Mouse (Mus musculus) stomach, embryonic 14.5 days (tissue): ENCODE results near the gene Pde4b. TPM values are rescaled to one million over a fixed set of nuclear protein-coding genes. Genes with fewer than 3 reads are reported as not detected.

Experiments
- ATAC-seq: fragments of 200-750 bp; cut with Nextera tagmentation; 2 replicates; pipeline ENCODE4 v1.8.0; 2017; ENCODE audit warnings: low read depth, moderate TSS enrichment; ENCODE audit not compliant: insufficient number of reproducible peaks, insufficient read depth, low FRiP score
- H3K27ac ChIP-seq: fragments of 300-500 bp; sonication (generic); 2 replicates; pipeline ENCODE4 v1.5.1; 2014; ENCODE audit warnings: mild to moderate bottlenecking, low read length, moderate library complexity, mixed read lengths
- H3K27me3 ChIP-seq: fragments of 300-500 bp; sonication (generic); 2 replicates; pipeline ENCODE4 v1.6.1; 2014; ENCODE audit warnings: low read length, control low read depth, mixed read lengths; ENCODE audit not compliant: control insufficient read depth, insufficient read depth
- H3K36me3 ChIP-seq: fragments of 300-500 bp; sonication (generic); 2 replicates; pipeline ENCODE4 v1.6.1; 2014; ENCODE audit warnings: mild to moderate bottlenecking, control low read depth, low read length, moderate library complexity, mixed read lengths; ENCODE audit not compliant: control insufficient read depth, insufficient read depth
- H3K4me1 ChIP-seq: fragments of 300-500 bp; sonication (generic); 2 replicates; pipeline ENCODE4 v1.6.1; 2014; ENCODE audit warnings: low read length, control low read depth, mixed read lengths; ENCODE audit not compliant: control insufficient read depth, insufficient read depth
- H3K4me2 ChIP-seq: fragments of 300-500 bp; sonication (generic); replicated peaks from 2 replicates; pipeline ENCODE4 v1.6.1; 2014; ENCODE audit warnings: low read depth, low read length, control low read depth
- H3K4me3 ChIP-seq: fragments of 300-500 bp; sonication (generic); 2 replicates; pipeline ENCODE4 v1.5.1; 2014; ENCODE audit warnings: low read depth, low read length, control low read depth
- H3K9ac ChIP-seq: fragments of 300-500 bp; sonication (generic); replicated peaks from 2 replicates; pipeline ENCODE4 v1.6.1; 2014; ENCODE audit warnings: low read depth, mild to moderate bottlenecking, control low read depth, low read length, moderate library complexity, mixed read lengths
- H3K9me3 ChIP-seq: fragments of 300-500 bp; sonication (generic); 2 replicates; pipeline ENCODE4 v1.6.1; 2016; ENCODE audit warnings: low read depth, low read length, control low read depth; ENCODE audit not compliant: control insufficient read depth
- WGBS: fragments of 180-500 bp; shearing (Covaris S2); extraction: QIAGEN DNeasy Blood & Tissue Kit; methylation state at CpG from one replicate; pipeline ENCODE4 v1.1.7; 2014; 5-methylcytosine and 5-hydroxymethylcytosine counted together
- polyA plus RNA-seq: library from polyadenylated mRNA; unstranded; fragments of >200 nt; fragmentation: Nextera tagmentation; extraction: Ambion mirVana; gene quantifications from 2 replicates; pipeline ENCODE4 v1.2.1, GENCODE M21; 2014

Gene Pde4b
- polyA plus RNA-seq, 1 experiment from 2014 or later = 16.5 TPM

GRCm38 (mm10) chr4:102518341-102518740 lies 431.0 kb downstream of the Pde4b start:
- WGBS = 88% methylated on average over 2 of the region's 2 CpGs
- ATAC-seq = no peak
- H3K27ac ChIP-seq = no peak overlapping the region
- H3K9ac ChIP-seq = no peak overlapping the region
- no peaks in the 10 kb centered on the region for H3K36me3 ChIP-seq
- H3K4me3 ChIP-seq = no peak overlapping the region
- no peaks in the 10 kb centered on the region for H3K4me1 ChIP-seq
- H3K9me3 ChIP-seq = no peaks in the 10 kb centered on the region
- H3K4me2 ChIP-seq = no peak overlapping the region
- H3K27me3 ChIP-seq = no peaks in the 10 kb centered on the region

- no peak for ATAC-seq
- Histone ChIP-seq H3K9ac (no peak overlapping the region), H3K4me1 (no peaks in the 10 kb centered on the region), H3K36me3 (no peaks in the 10 kb centered on the region), H3K27me3 (no peaks in the 10 kb centered on the region), H3K9me3 (no peaks in the 10 kb centered on the region), H3K27ac (no peak overlapping the region), H3K4me2 (no peak overlapping the region), H3K4me3 (no peak overlapping the region)
- WGBS = 57% methylated on average over 8 of the region's 8 CpGs
Measured at GRCm38 (mm10) chr4:102520669-102521261, 433.4 kb downstream of the Pde4b start.

- ATAC-seq = no peak
Measured at GRCm38 (mm10) chr4:102521434-102521833, 434.1 kb downstream of the Pde4b start.

GRCm38 (mm10) chr4:102527361-102527760 lies 440.0 kb downstream of the Pde4b start:
- H3K27ac ChIP-seq = no peak overlapping the region
- no peak overlapping the region for H3K4me2 ChIP-seq
- H3K4me1 ChIP-seq = peaks cover 9% of the 10 kb centered on the region
- no peak overlapping the region for H3K9ac ChIP-seq
- ATAC-seq = no peak
- no peak overlapping the region for H3K4me3 ChIP-seq
- H3K36me3 ChIP-seq = no peaks in the 10 kb centered on the region
- H3K27me3 ChIP-seq = no peaks in the 10 kb centered on the region
- 32% methylated on average over 7 of the region's 7 CpGs for WGBS
- H3K9me3 ChIP-seq = no peaks in the 10 kb centered on the region

More at GRCm38 (mm10) chr4:102521434-102521833, 434.1 kb downstream of the Pde4b start:
- Histone ChIP-seq H3K4me2 (no peak overlapping the region), H3K4me1 (no peaks in the 10 kb centered on the region), H3K4me3 (no peak overlapping the region), H3K27me3 (no peaks in the 10 kb centered on the region), H3K36me3 (no peaks in the 10 kb centered on the region), H3K9me3 (no peaks in the 10 kb centered on the region), H3K9ac (no peak overlapping the region), H3K27ac (no peak overlapping the region)
- 70% methylated on average over 6 of the region's 6 CpGs for WGBS

GRCm38 (mm10) chr4:102530797-102531196 lies 443.5 kb downstream of the Pde4b start:
- no peak for ATAC-seq
- Histone ChIP-seq H3K27me3 (no peaks in the 10 kb centered on the region), H3K27ac (no peak overlapping the region), H3K4me1 (peaks cover 9% of the 10 kb centered on the region), H3K9ac (no peak overlapping the region), H3K4me3 (no peak overlapping the region), H3K9me3 (no peaks in the 10 kb centered on the region), H3K36me3 (no peaks in the 10 kb centered on the region), H3K4me2 (no peak overlapping the region)
- whole genome bisulfite sequencing = 92% methylated on average over 4 of the region's 4 CpGs

GRCm38 (mm10) chr4:102531729-102532128 lies 444.4 kb downstream of the Pde4b start:
- Histone ChIP-seq H3K27ac (no peak overlapping the region), H3K4me3 (no peak overlapping the region), H3K36me3 (no peaks in the 10 kb centered on the region), H3K9me3 (no peaks in the 10 kb centered on the region), H3K27me3 (no peaks in the 10 kb centered on the region), H3K9ac (no peak overlapping the region), H3K4me2 (no peak overlapping the region), H3K4me1 (peaks cover 8% of the 10 kb centered on the region)
- WGBS = 63% methylated on average over 4 of the region's 4 CpGs
- ATAC-seq = no peak

- H3K9me3 ChIP-seq = no peaks in the 10 kb centered on the region
- H3K4me3 ChIP-seq = no peak overlapping the region
- no peaks in the 10 kb centered on the region for H3K27me3 ChIP-seq
- H3K9ac ChIP-seq = no peak overlapping the region
- no peak overlapping the region for H3K27ac ChIP-seq
- no peak overlapping the region for H3K4me2 ChIP-seq
- no peak for ATAC-seq
- H3K36me3 ChIP-seq = no peaks in the 10 kb centered on the region
- WGBS = 68% methylated on average over 8 of the region's 8 CpGs
- no peaks in the 10 kb centered on the region for H3K4me1 ChIP-seq
Measured at GRCm38 (mm10) chr4:102533183-102534048, 446.1 kb downstream of the Pde4b start.

GRCm38 (mm10) chr4:102534049-102534730 lies 446.8 kb downstream of the Pde4b start:
- 68% methylated on average over 5 of the region's 5 CpGs for WGBS
- Histone ChIP-seq H3K27ac (no peak overlapping the region), H3K4me3 (no peak overlapping the region), H3K9ac (no peak overlapping the region), H3K4me2 (no peak overlapping the region), H3K36me3 (no peaks in the 10 kb centered on the region), H3K9me3 (no peaks in the 10 kb centered on the region), H3K27me3 (no peaks in the 10 kb centered on the region), H3K4me1 (no peaks in the 10 kb centered on the region)
- no peak for ATAC-seq
